10 mouse cellular contexts compared by ENCODE assay signal in the genomic region with DNA sequence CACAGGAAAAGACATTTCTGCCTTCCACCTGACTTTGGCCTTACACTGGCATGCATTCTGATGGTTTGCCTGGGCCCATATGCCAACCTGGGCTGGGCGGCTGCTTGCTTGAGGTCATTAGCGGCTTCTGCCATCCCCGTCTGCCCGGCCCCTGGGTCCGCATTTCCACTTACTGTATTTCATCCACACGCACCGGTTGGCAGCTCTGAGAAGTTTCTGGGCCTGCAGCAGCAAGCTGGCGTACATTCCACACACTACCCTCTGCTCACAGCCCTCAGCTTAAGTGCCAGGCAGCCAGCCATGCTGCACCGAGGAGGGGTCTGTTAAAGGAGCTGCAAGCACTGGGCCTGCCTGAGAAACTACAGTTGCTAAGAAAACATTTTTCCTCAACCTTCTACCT. TPM values are rescaled to one million over a fixed set of nuclear protein-coding genes. Genes with fewer than 3 reads are reported as not detected.
DNase-seq lines count a peak whose midpoint lies in the region; ATAC-seq and TF ChIP-seq lines count a peak whose summit lies in the region.
"Had no signal": no experiment of that assay in that cellular context is flagged by ENCODE, and none has a peak within 500 bp of the region (broad histone marks: within the 10 kb centered on the region; RNA-seq: fewer than 3 reads in every experiment).

No protein-coding gene starts in this region.

- peak overlapping the region; percentile 33; the same call in 1 of the 2 replicates for H3K27ac ChIP-seq in embryonic facial prominence, embryonic 13.5 days
- H3K27ac ChIP-seq in embryonic facial prominence, embryonic 10.5 days (replicated peaks): no peak overlapping the region
- peak overlapping the region; percentile 23 for H3K27ac ChIP-seq in kidney, embryonic 15.5 days
- H3K27ac ChIP-seq in liver, postnatal 0 days (ENCODE audit: low read depth): no peak overlapping the region
- H3K27ac ChIP-seq: embryonic facial prominence, embryonic 12.5 days had no signal

- no peak overlapping the region for H3K4me2 ChIP-seq in embryonic facial prominence, embryonic 13.5 days
- H3K4me2 ChIP-seq in kidney, embryonic 15.5 days: no peak overlapping the region
- no peak overlapping the region for H3K4me2 ChIP-seq in liver, postnatal 0 days (ENCODE audit: low read depth, low read length)
- H3K4me2 ChIP-seq: embryonic facial prominence, embryonic 12.5 days had no signal

- intact Hi-C loops in left cerebral cortex, postnatal 4 days (cut with DNase I): no loop called here

- TF ChIP-seq CTCF in liver, postnatal 0 days (IDR thresholded peaks at IDR 0.05; ENCODE audit: low read depth): no peak

- no peak for DNase-seq in embryonic facial prominence, embryonic 10.5 days (ENCODE audit: low spot score)
- DNase-seq in left cerebral cortex, postnatal 4 days: peak; percentile 70
- DNase-seq in left cerebral cortex, adult 9 months (ENCODE audit: low spot score in 2 of 2): no peak
- peak; percentile 82 to 86 for DNase-seq in cerebellum, postnatal 10 days
- no peak for DNase-seq in urinary bladder, adult 2 months (ENCODE audit: low spot score)
- DNase-seq in liver, postnatal 0 days: no peak
- DNase-seq: thymus, postnatal 14 days had no signal

- H3K36me3 ChIP-seq in embryonic facial prominence, embryonic 13.5 days: peaks cover 4% of the 10 kb centered on the region; the same call in 1 of the 2 replicates
- H3K36me3 ChIP-seq in embryonic facial prominence, embryonic 10.5 days (replicated peaks): peaks cover 16% of the 10 kb centered on the region
- 0 out of 2 replicates have a peak, but pooled peaks cover 3% of the 10 kb centered on the region for H3K36me3 ChIP-seq in kidney, embryonic 15.5 days
- H3K36me3 ChIP-seq in liver, postnatal 0 days (replicated peaks; ENCODE audit: insufficient read depth, low read length): 0 out of 2 replicates have a peak, but pooled peaks cover 2% of the 10 kb centered on the region
- H3K36me3 ChIP-seq: embryonic facial prominence, embryonic 12.5 days had no signal

- WGBS in embryonic facial prominence, embryonic 13.5 days: 77% methylated on average over 9 of the region's 9 CpGs
- 92% methylated on average over 9 of the region's 9 CpGs for WGBS in embryonic facial prominence, embryonic 10.5 days
- WGBS in kidney, embryonic 15.5 days: 65% methylated on average over 9 of the region's 9 CpGs
- WGBS in liver, postnatal 0 days (ENCODE audit: insufficient replicate concordance): 90% methylated on average over 9 of the region's 9 CpGs

- no peak overlapping the region for H3K4me3 ChIP-seq in embryonic facial prominence, embryonic 13.5 days
- H3K4me3 ChIP-seq in embryonic facial prominence, embryonic 10.5 days: no peak overlapping the region
- H3K4me3 ChIP-seq in kidney, embryonic 15.5 days (replicated peaks): no peak overlapping the region
- no peak overlapping the region for H3K4me3 ChIP-seq in liver, postnatal 0 days (ENCODE audit: low read depth, low read length)
- H3K4me3 ChIP-seq: embryonic facial prominence, embryonic 12.5 days had no signal

- ATAC-seq in embryonic facial prominence, embryonic 13.5 days (ENCODE audit: insufficient number of reproducible peaks, insufficient read depth, low FRiP score, low TSS enrichment, low read depth): no peak
- ATAC-seq in kidney, embryonic 15.5 days (replicated peaks; ENCODE audit: low FRiP score): peak; percentile 56; the same call in 1 of the 2 replicates
- ATAC-seq in liver, postnatal 0 days: no peak

- peak overlapping the region; percentile 44; the same call in 1 of the 2 replicates for H3K9ac ChIP-seq in embryonic facial prominence, embryonic 13.5 days
- H3K9ac ChIP-seq in kidney, embryonic 15.5 days: no peak overlapping the region
- H3K9ac ChIP-seq in liver, postnatal 0 days (replicated peaks): no peak overlapping the region
- H3K9ac ChIP-seq: embryonic facial prominence, embryonic 12.5 days had no signal

- TF ChIP-seq EP300 in liver, postnatal 0 days (IDR thresholded peaks at IDR 0.05; ENCODE audit: low read depth): no peak

- H3K4me1 ChIP-seq in embryonic facial prominence, embryonic 13.5 days: peaks cover 16% of the 10 kb centered on the region
- peaks cover 10% of the 10 kb centered on the region for H3K4me1 ChIP-seq in embryonic facial prominence, embryonic 10.5 days
- H3K4me1 ChIP-seq in kidney, embryonic 15.5 days: peaks cover 11% of the 10 kb centered on the region
- no peaks in the 10 kb centered on the region for H3K4me1 ChIP-seq in liver, postnatal 0 days (ENCODE audit: insufficient read depth)

- H3K9me3 ChIP-seq in embryonic facial prominence, embryonic 13.5 days: no peaks in the 10 kb centered on the region
- H3K9me3 ChIP-seq in embryonic facial prominence, embryonic 10.5 days: no peaks in the 10 kb centered on the region
- H3K9me3 ChIP-seq in kidney, embryonic 15.5 days (replicated peaks): no peaks in the 10 kb centered on the region
- no peaks in the 10 kb centered on the region for H3K9me3 ChIP-seq in liver, postnatal 0 days (ENCODE audit: low read length)
- H3K9me3 ChIP-seq: embryonic facial prominence, embryonic 12.5 days had no signal

- H3K27me3 ChIP-seq in embryonic facial prominence, embryonic 13.5 days: no peaks in the 10 kb centered on the region
- H3K27me3 ChIP-seq in embryonic facial prominence, embryonic 10.5 days (replicated peaks; ENCODE audit: low read depth, poor library complexity, severe bottlenecking): no peaks in the 10 kb centered on the region
- H3K27me3 ChIP-seq in kidney, embryonic 15.5 days: no peaks in the 10 kb centered on the region
- no peaks in the 10 kb centered on the region for H3K27me3 ChIP-seq in liver, postnatal 0 days (ENCODE audit: insufficient read depth, low read length)
- H3K27me3 ChIP-seq: embryonic facial prominence, embryonic 12.5 days had no signal

RNA-seq across cellular contexts. Expression of gene Arhgef11, which starts 13.5 kb away (rescaled TPM):
- polyA plus RNA-seq in embryonic facial prominence, embryonic 13.5 days (2015; fragmentation: Nextera tagmentation; extraction: Ambion mirVana): 17.5 and 18.3 TPM in 2 replicates
- 16.0 and 16.9 TPM in 2 replicates for polyA plus RNA-seq in embryonic facial prominence, embryonic 10.5 days (2016; fragmentation: Nextera tagmentation; extraction: Ambion mirVana)
- total RNA-seq in left cerebral cortex, postnatal 4 days (2021): 10 to 100 TPM; 47.6 to 48.3 TPM
- polyA plus RNA-seq in kidney, embryonic 15.5 days (2015; fragmentation: Nextera tagmentation; extraction: Ambion mirVana): 17.4 and 17.8 TPM in 2 replicates
- polyA plus RNA-seq in urinary bladder, adult 2 months (2012; rRNA removed): 22.2 and 25.5 TPM in 2 replicates
- polyA plus RNA-seq in liver, postnatal 0 days (2015; fragmentation: Nextera tagmentation; extraction: Ambion mirVana): 2.3 and 2.8 TPM in 2 replicates

Comparison
In these comparisons a context has a peak if more than half of its experiments do, and no peak if none do; other contexts are left out.
1. H3K27ac ChIP-seq: peak in embryonic facial prominence, embryonic 13.5 days (single experiment) and kidney, embryonic 15.5 days (single experiment); none in embryonic facial prominence, embryonic 10.5 days (single experiment) and liver, postnatal 0 days (single experiment).
2. DNase-seq: peak in left cerebral cortex, postnatal 4 days (single experiment) and cerebellum, postnatal 10 days (2 of 2); none in embryonic facial prominence, embryonic 10.5 days (single experiment), left cerebral cortex, adult 9 months (0 of 2), urinary bladder, adult 2 months (single experiment) and liver, postnatal 0 days (single experiment).